Mouse (Mus musculus) large intestine, adult 2 months (tissue): ENCODE data around the gene Gm18596. TPM values are rescaled to one million over a fixed set of nuclear protein-coding genes. Genes with fewer than 3 reads are reported as not detected.
"Not testable (repeated sequence)": the region's sequence is repeated elsewhere in the genome, so short reads cannot be mapped to it uniquely, and the experiment has no call there.

Experiments used
- DNase-seq: peaks from one replicate; pipeline ENCODE4 v3.0.0-alpha.2; 2012; ENCODE audit warnings: low read depth, low spot score
- WGBS: fragments of 180-500 bp; shearing (Covaris S2); methylation state at CpG from one replicate; pipeline ENCODE4 v1.1.7; 2018; 5-methylcytosine and 5-hydroxymethylcytosine counted together
- polyA plus RNA-seq: library from polyadenylated mRNA; depleted of rRNA; stranded (reverse); fragments of >200 nt; gene quantifications from 2 replicates; pipeline ENCODE4 v1.2.3, GENCODE M21; 2012; rRNA removed

Gm18596 gene
- not detected in 2 replicates for polyA plus RNA-seq

GRCm38 (mm10) chr10:77741924-77742688, at the start of gene Gm18596:
TSS of gene Gm18596 (minus strand) at chr10:77742638.
- not testable (repeated sequence) for DNase-seq
- WGBS = 48% methylated on average over 5 of the region's 5 CpGs

- DNase-seq = no peak
- WGBS = 77% methylated on average over 2 of the region's 2 CpGs
These were observed 46.2 kb upstream of the Gm18596 start for GRCm38 (mm10) chr10:77788621-77789020.

GRCm38 (mm10) chr10:77787876-77788275, 45.4 kb upstream of the Gm18596 start, which contains the start of gene Gm7137:
TSS of gene Gm7137 (minus strand) at chr10:77788200.
- 71% methylated on average over 1 of the region's 1 CpGs for WGBS
- not testable (repeated sequence) for DNase-seq

GRCm38 (mm10) chr10:77783396-77783795, 41.0 kb upstream of the Gm18596 start:
- WGBS = 84% methylated on average over 3 of the region's 3 CpGs

GRCm38 (mm10) chr10:77782442-77782841, 40.0 kb upstream of the Gm18596 start, which contains the start of gene Gm3250:
TSS of gene Gm3250 (minus strand) at chr10:77782542.
- DNase-seq = not testable (repeated sequence)
- WGBS = 44% methylated on average over 1 of the region's 1 CpGs

More at GRCm38 (mm10) chr10:77783396-77783795, 41.0 kb upstream of the Gm18596 start:
- DNase-seq = not testable (repeated sequence)

GRCm38 (mm10) chr10:77776844-77777243, 34.4 kb upstream of the Gm18596 start, which contains the start of gene Gm7138:
TSS of gene Gm7138 (minus strand) at chr10:77776944.
- WGBS = 50% methylated on average over 1 of the region's 1 CpGs
- DNase-seq = not testable (repeated sequence)

GRCm38 (mm10) chr10:77772142-77772541, 29.7 kb upstream of the Gm18596 start:
- not testable (repeated sequence) for DNase-seq
- WGBS = 80% methylated on average over 1 of the region's 3 CpGs

GRCm38 (mm10) chr10:77771225-77771624, 28.8 kb upstream of the Gm18596 start, which contains the start of gene Gm3238:
TSS of gene Gm3238 (minus strand) at chr10:77771325.
- not testable (repeated sequence) for DNase-seq
- WGBS = 50% methylated on average over 1 of the region's 1 CpGs

GRCm38 (mm10) chr10:77769727-77770126, 27.3 kb upstream of the Gm18596 start:
- 76% methylated on average over 1 of the region's 1 CpGs for WGBS

GRCm38 (mm10) chr10:77759582-77759981, 17.1 kb upstream of the Gm18596 start, which contains the start of gene Gm3233:
TSS of gene Gm3233 (minus strand) at chr10:77759682.
- 20% methylated on average over 1 of the region's 1 CpGs for WGBS
- not testable (repeated sequence) for DNase-seq

More at GRCm38 (mm10) chr10:77769727-77770126, 27.3 kb upstream of the Gm18596 start:
- DNase-seq = no peak

- no peak for DNase-seq
These were observed 11.0 kb upstream of the Gm18596 start for GRCm38 (mm10) chr10:77753448-77753847.

- DNase-seq = not testable (repeated sequence)
- WGBS = 49% methylated on average over 3 of the region's 3 CpGs
These were observed 9.9 kb upstream of the Gm18596 start for GRCm38 (mm10) chr10:77752312-77752711.

GRCm38 (mm10) chr10:77751254-77751653, 8.8 kb upstream of the Gm18596 start, which contains the start of gene Gm9736:
TSS of gene Gm9736 (minus strand) at chr10:77751354.
- 53% methylated on average over 1 of the region's 1 CpGs for WGBS
- not testable (repeated sequence) for DNase-seq

GRCm38 (mm10) chr10:77750686-77751085, 8.2 kb upstream of the Gm18596 start:
- not testable (repeated sequence) for DNase-seq
- 84% methylated on average over 1 of the region's 1 CpGs for WGBS

GRCm38 (mm10) chr10:77738929-77739328, 3.5 kb downstream of the Gm18596 start:
- 75% methylated on average over 4 of the region's 4 CpGs for WGBS
- no peak for DNase-seq

- WGBS = 97% methylated on average over 1 of the region's 1 CpGs
- DNase-seq = no peak
These were observed 6.5 kb downstream of the Gm18596 start for GRCm38 (mm10) chr10:77735928-77736327.

GRCm38 (mm10) chr10:77729241-77729640, 13.2 kb downstream of the Gm18596 start:
- no peak for DNase-seq
- WGBS = 47% methylated on average over 4 of the region's 4 CpGs

- no peak for DNase-seq
- 46% methylated on average over 4 of the region's 4 CpGs for WGBS
These were observed 14.2 kb downstream of the Gm18596 start for GRCm38 (mm10) chr10:77728280-77728679.

- DNase-seq = no peak
- 14% methylated on average over 3 of the region's 3 CpGs for WGBS
These were observed 16.3 kb downstream of the Gm18596 start, which contains the start of gene Gm10100 for GRCm38 (mm10) chr10:77726186-77726585. TSS of gene Gm10100 (plus strand) at chr10:77726486.

- no peak for DNase-seq
- 74% methylated on average over 8 of the region's 8 CpGs for WGBS
These were observed 17.6 kb downstream of the Gm18596 start for GRCm38 (mm10) chr10:77724855-77725254.

GRCm38 (mm10) chr10:77720299-77720698, 22.1 kb downstream of the Gm18596 start, which contains the start of gene Krtap12-1:
TSS of gene Krtap12-1 (plus strand) at chr10:77720599.
- not testable (repeated sequence) for DNase-seq
- 93% methylated on average over 1 of the region's 1 CpGs for WGBS
